Mouse (Mus musculus) heart, embryonic 13.5 days (tissue): ENCODE measurements around the gene Zfp36l3. TPM values are rescaled to one million over a fixed set of nuclear protein-coding genes. Genes with fewer than 3 reads are reported as not detected.
"Not testable (repeated sequence)": the region's sequence is repeated elsewhere in the genome, so short reads cannot be mapped to it uniquely, and the experiment has no call there.

Source experiments
- ATAC-seq: fragments of 200-750 bp; cut with Nextera tagmentation; 2 replicates; pipeline ENCODE4 v1.8.0; 2017; ENCODE audit warnings: moderate TSS enrichment; ENCODE audit not compliant: insufficient number of reproducible peaks, low FRiP score, low TSS enrichment; ENCODE audit errors: extremely low read depth
- H3K27ac ChIP-seq: fragments of 300-500 bp; sonication (generic); replicated peaks from 2 replicates; pipeline ENCODE4 v1.5.1; 2015; ENCODE audit warnings: moderate library complexity, mild to moderate bottlenecking, inconsistent platforms
- H3K27me3 ChIP-seq: fragments of 300-500 bp; sonication (generic); replicated peaks from 2 replicates; pipeline ENCODE4 v1.6.1; 2015; ENCODE audit warnings: mild to moderate bottlenecking, inconsistent platforms
- H3K36me3 ChIP-seq: fragments of 300-500 bp; sonication (generic); 2 replicates; pipeline ENCODE4 v1.6.1; 2015; ENCODE audit warnings: mild to moderate bottlenecking, inconsistent platforms
- H3K4me1 ChIP-seq: fragments of 300-500 bp; sonication (generic); 2 replicates; pipeline ENCODE4 v1.6.1; 2015; ENCODE audit warnings: inconsistent platforms
- H3K4me2 ChIP-seq: fragments of 300-500 bp; sonication (generic); 2 replicates; pipeline ENCODE4 v1.6.1; 2015; ENCODE audit warnings: inconsistent platforms, mild to moderate bottlenecking, moderate library complexity
- H3K4me3 ChIP-seq: fragments of 300-500 bp; sonication (generic); 2 replicates; pipeline ENCODE4 v1.5.1; 2015; ENCODE audit warnings: moderate library complexity, mild to moderate bottlenecking, inconsistent platforms
- H3K9ac ChIP-seq: fragments of 300-500 bp; sonication (generic); 2 replicates; pipeline ENCODE4 v1.6.1; 2015; ENCODE audit warnings: inconsistent platforms, mild to moderate bottlenecking, moderate library complexity
- H3K9me3 ChIP-seq: fragments of 300-500 bp; sonication (generic); 2 replicates; pipeline ENCODE4 v1.6.1; 2016; ENCODE audit warnings: inconsistent platforms
- WGBS: fragments of 180-500 bp; shearing (Covaris S2); methylation state at CpG from one replicate; pipeline ENCODE4 v1.1.7; 2015; ENCODE audit warnings: mixed read lengths; 5-methylcytosine and 5-hydroxymethylcytosine counted together
- polyA plus RNA-seq: library from polyadenylated mRNA; unstranded; fragments of >200 nt; fragmentation: Nextera tagmentation; extraction: Ambion mirVana; gene quantifications from 2 replicates; pipeline ENCODE4 v1.2.1, GENCODE M21; 2015

Zfp36l3 gene
- polyA plus RNA-seq = not detected in 2 replicates

DNA sequence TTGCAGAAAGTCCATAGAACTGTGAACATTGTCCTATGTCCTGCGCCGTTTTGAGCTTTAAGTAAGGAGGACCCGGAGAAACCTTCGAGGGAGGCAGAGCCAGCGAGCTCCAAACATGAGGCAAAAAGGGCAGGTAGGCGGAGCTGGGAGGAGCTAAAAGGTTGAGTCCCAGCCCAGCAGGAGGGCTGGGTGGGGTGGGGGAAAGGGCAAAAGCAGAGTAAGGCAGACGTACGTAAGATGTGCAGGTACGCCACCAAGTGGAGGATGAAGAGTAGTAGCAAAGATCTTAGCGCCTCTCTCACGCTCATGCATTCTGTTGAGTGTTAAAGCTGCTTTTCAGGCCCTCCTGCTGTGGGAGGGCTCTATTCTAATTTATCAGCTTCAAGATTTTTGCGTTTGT, at the start of gene Zfp36l3:
Gene Zfp36l3 (minus strand): TSS at position 119 of the 400 bp plus-strand sequence.
- Histone ChIP-seq H3K9ac (no peak within 1 kb of the TSS), H3K27ac (no peak within 1 kb of the TSS), H3K9me3 (no peaks in the 10 kb centered on the region), H3K4me1 (no peaks in the 10 kb centered on the region), H3K27me3 (no peaks in the 10 kb centered on the region), H3K4me2 (no peak within 1 kb of the TSS), H3K36me3 (no peaks in the 10 kb centered on the region), H3K4me3 (no peak within 1 kb of the TSS)
- no peak for ATAC-seq
- 77% methylated on average over 12 of the region's 12 CpGs for whole genome bisulfite sequencing

DNA sequence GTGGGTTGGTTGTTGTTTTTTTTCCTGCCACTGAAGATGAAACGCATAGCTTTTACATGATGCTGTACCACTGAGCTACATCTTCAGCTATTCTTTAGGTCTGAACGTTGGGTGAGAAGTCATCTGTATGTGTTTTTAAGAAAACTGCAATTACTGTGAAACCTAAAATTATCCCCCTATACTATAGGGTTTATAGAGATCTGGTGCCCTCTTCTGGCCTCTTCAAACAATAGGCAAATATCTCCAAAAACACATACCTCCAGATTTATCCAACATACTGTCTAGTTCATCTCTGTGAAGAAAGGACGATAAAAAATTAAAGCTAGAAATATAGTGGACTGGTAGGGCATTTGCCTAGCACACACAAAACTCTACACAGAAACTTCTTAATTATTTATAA, 22.9 kb upstream of the Zfp36l3 start:
- Histone ChIP-seq H3K9me3 (no peaks in the 10 kb centered on the region), H3K27ac (no peak overlapping the region), H3K27me3 (no peaks in the 10 kb centered on the region), H3K4me3 (no peak overlapping the region), H3K36me3 (no peaks in the 10 kb centered on the region), H3K9ac (no peak overlapping the region), H3K4me2 (no peak overlapping the region), H3K4me1 (no peaks in the 10 kb centered on the region)
- WGBS = 34% methylated on average over 3 of the region's 3 CpGs
- ATAC-seq = no peak

DNA sequence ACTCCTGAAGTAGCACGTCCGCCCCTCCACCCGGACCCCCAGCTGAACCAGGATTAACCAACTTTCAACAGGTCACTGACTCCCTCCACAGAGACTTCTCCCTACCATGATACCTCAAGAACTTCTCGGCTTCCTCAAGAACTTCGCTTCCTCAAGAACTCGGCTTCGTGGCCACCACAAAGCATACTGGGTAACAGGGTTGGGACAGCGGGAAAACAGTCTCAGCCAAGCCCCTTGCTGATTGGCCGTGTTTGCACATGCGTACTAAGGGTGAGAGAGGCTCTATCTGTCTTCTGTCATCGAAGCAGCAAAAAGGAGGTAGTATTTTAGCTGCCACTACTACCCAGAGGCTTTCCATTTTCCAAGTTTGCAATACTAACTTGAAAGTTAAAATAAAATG, 21.3 kb upstream of the Zfp36l3 start, which contains the start of gene Xlr:
Gene Xlr (minus strand): TSS at position 188 of the 400 bp plus-strand sequence.
- not testable (repeated sequence) for ATAC-seq, H3K4me1 ChIP-seq, H3K36me3 ChIP-seq, H3K4me2 ChIP-seq, H3K9ac ChIP-seq, H3K27me3 ChIP-seq, H3K27ac ChIP-seq, H3K9me3 ChIP-seq, H3K4me3 ChIP-seq
- WGBS = 71% methylated on average over 11 of the region's 11 CpGs

DNA sequence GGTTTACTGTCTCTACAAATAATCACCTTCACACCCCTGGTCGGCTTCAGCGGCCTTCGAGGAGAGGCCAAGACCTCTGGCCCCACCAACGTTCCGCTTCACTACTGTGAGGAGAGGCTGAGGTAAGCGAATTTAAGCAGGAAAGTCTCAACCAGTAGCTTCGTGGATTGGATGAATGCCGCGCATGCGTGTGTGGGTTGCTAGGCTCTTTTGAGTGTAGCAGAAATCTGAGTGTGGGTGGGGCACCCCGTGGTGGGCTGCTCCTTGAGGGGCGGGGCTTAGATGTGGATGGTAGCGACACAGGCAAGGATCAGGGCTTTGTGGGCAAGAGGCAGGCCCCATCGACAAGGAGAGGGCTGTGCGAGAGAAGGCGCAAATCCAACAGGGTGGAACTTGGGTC, 18.5 kb downstream of the Zfp36l3 start, which contains the start of gene 1700013H16Rik:
Gene 1700013H16Rik (minus strand): TSS at position 96 of the 400 bp plus-strand sequence.
- Histone ChIP-seq H3K4me3 (no peak within 1 kb of the TSS), H3K9me3 (peaks cover 6% of the 10 kb centered on the region), H3K27ac (no peak within 1 kb of the TSS), H3K36me3 (no peaks in the 10 kb centered on the region), H3K27me3 (no peaks in the 10 kb centered on the region), H3K9ac (no peak within 1 kb of the TSS), H3K4me2 (no peak within 1 kb of the TSS), H3K4me1 (no peaks in the 10 kb centered on the region)
- WGBS = 85% methylated on average over 16 of the region's 16 CpGs
- no peak for ATAC-seq

DNA sequence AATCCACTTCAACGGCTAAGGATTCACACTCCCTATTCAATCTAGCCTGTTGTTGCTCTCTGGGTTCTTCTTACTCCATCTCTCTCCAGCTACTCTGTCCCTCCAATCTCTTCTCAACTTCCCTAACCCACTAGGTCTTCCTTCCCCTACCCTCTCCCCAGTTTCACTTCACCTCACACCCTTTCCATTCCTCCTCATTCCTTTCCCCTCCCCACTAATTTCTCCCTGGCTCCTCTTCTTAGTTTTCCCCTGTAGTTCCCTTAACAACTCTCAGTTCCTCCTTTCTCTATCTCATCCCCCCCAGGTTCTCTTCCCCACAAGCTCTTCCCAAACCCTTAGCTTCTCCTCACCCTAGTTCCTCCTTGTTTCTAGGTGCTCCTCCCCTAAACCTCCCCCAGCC, 23.3 kb downstream of the Zfp36l3 start:
- Histone ChIP-seq H3K4me1 (no peaks in the 10 kb centered on the region), H3K9me3 (peaks cover 6% of the 10 kb centered on the region), H3K36me3 (no peaks in the 10 kb centered on the region), H3K27me3 (no peaks in the 10 kb centered on the region), H3K9ac (no peak overlapping the region), H3K27ac (no peak overlapping the region), H3K4me2 (no peak overlapping the region), H3K4me3 (no peak overlapping the region)
- ATAC-seq = no peak
- WGBS = 53% methylated on average over 1 of the region's 1 CpGs

DNA sequence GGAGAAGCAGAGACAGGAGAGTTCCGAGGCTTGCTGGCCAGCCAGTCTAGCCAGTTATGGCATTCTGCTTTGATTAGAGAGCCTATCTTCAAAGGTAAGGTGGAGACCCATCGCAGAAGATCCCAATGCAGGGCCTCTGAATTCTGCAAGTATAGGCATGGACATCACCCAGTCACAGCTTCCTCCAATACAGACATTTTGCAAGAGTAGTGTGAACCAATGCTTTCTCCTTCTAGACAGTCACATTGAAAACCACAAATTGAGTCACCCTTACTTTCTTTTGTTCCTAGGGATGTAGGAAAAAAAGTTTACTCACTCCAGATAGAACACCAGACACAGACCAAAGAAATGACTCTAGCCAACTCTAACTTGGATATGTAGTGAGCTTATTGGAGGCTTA, 47.2 kb downstream of the Zfp36l3 start:
- no peaks in the 10 kb centered on the region for H3K27me3 ChIP-seq
- no peak overlapping the region for H3K9ac ChIP-seq
- no peak for ATAC-seq
- H3K36me3 ChIP-seq = no peaks in the 10 kb centered on the region
- 79% methylated on average over 2 of the region's 2 CpGs for WGBS
- no peaks in the 10 kb centered on the region for H3K9me3 ChIP-seq
- H3K4me3 ChIP-seq = no peak overlapping the region
- no peak overlapping the region for H3K27ac ChIP-seq
- H3K4me1 ChIP-seq = no peaks in the 10 kb centered on the region
- no peak overlapping the region for H3K4me2 ChIP-seq

DNA sequence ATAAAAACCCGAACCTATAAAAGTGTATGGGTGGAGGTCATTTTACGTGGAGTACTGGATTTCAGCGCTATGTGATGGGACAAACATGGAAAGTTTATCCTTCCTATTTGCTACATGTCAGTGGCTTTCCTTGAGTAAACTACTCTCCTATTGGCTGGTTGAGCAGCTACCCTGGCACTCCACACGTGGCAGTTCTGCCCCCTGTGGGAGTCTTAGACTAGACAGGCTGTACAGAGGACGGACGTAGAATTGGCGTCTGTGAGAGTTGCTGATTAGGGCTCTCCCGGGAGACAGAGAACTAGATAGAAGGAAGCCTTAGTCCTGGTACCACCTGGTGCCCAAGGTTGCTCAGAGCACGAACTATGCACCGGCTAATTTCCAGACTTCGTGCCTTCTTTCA, 51.6 kb downstream of the Zfp36l3 start, which contains the start of gene 4930502E18Rik:
Gene 4930502E18Rik (plus strand): TSS at position 231 of the 400 bp plus-strand sequence.
- H3K4me3 ChIP-seq = no peak within 1 kb of the TSS
- H3K4me1 ChIP-seq = no peaks in the 10 kb centered on the region
- H3K36me3 ChIP-seq = no peaks in the 10 kb centered on the region
- H3K9ac ChIP-seq = no peak within 1 kb of the TSS
- 72% methylated on average over 11 of the region's 11 CpGs for WGBS
- H3K27me3 ChIP-seq = no peaks in the 10 kb centered on the region
- ATAC-seq = no peak
- H3K4me2 ChIP-seq = no peak within 1 kb of the TSS
- H3K9me3 ChIP-seq = no peaks in the 10 kb centered on the region
- H3K27ac ChIP-seq = no peak within 1 kb of the TSS

Other genes with a start within 250 kb of the Zfp36l3 start
- 42.5 and 54.0 TPM in 2 replicates for gene Rtl8c, start 168.4 kb downstream of the Zfp36l3 start, polyA plus RNA-seq
- not detected in 2 replicates for gene Gm14597, start 167.4 kb downstream of the Zfp36l3 start, polyA plus RNA-seq
- gene Rtl8a, start 132.7 kb downstream of the Zfp36l3 start, polyA plus RNA-seq = 94.3 and 99.2 TPM in 2 replicates
- 65.3 and 77.3 TPM in 2 replicates for gene Rtl8b, start 106.0 kb downstream of the Zfp36l3 start, polyA plus RNA-seq
- 0.33 and 0.40 TPM in 2 replicates for gene 4930502E18Rik, start 51.6 kb downstream of the Zfp36l3 start, polyA plus RNA-seq
- gene 1700013H16Rik, start 18.6 kb downstream of the Zfp36l3 start, polyA plus RNA-seq = not detected in 2 replicates
- gene Xlr, start 21.3 kb upstream of the Zfp36l3 start, polyA plus RNA-seq = 2.4 and 3.3 TPM in 2 replicates